Mouse (Mus musculus) bone marrow, adult 2 months (tissue): Measurements from ENCODE around the gene Prkci.

ENCODE experiments used
- CTCF ChIP-seq: fragments of 200-500 bp; IDR thresholded peaks from 2 replicates; pipeline ENCODE4 v1.5.1; 2011; ENCODE audit warnings: low read length, control low read depth; ENCODE audit not compliant: control insufficient read depth, insufficient read depth
- POLR2A ChIP-seq: fragments of 200-500 bp; IDR thresholded peaks from 2 replicates; pipeline ENCODE4 v1.6.1; 2011; ENCODE audit warnings: low read depth, mild to moderate bottlenecking, control low read depth, low read length, borderline replicate concordance; ENCODE audit not compliant: control insufficient read depth

GRCm38 (mm10) chr3:31071804-31072203 is 76.3 kb downstream of the Prkci start:
- TF ChIP-seq CTCF (no peak), POLR2A (no peak)
